Mouse (Mus musculus) kidney, postnatal 4 days (tissue): Measurements from ENCODE around the gene Vgll1.

ENCODE experiments used
- DNase-seq, 2 experiments: peaks; one replicate each; pipeline ENCODE4 v3.0.0; 2021; ENCODE audit warnings: mixed read lengths in 2 of 2

Vgll1 gene

DNA sequence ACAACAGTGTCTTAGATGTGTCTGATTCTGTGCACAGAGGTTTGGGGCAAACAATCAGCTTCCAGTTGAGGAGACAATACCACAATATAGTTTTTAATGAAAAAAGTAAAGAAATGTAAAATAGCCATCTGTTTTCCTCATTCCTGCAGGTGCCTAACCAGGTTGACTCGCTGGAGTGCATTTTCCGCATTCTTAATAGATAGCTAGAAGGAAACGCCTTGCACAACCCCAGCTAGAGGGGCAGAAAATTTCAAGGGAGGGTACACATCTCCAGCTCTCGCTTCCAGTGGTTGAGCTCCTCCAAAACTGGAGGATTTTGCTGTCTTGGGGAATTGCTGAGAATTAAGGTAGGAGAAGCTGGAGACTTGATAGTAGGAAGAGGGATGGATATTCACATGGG, at the start of gene Vgll1:
Vgll1 (plus strand) TSS at position 301 of the 400 bp plus-strand sequence.
- DNase-seq: no peak

DNA sequence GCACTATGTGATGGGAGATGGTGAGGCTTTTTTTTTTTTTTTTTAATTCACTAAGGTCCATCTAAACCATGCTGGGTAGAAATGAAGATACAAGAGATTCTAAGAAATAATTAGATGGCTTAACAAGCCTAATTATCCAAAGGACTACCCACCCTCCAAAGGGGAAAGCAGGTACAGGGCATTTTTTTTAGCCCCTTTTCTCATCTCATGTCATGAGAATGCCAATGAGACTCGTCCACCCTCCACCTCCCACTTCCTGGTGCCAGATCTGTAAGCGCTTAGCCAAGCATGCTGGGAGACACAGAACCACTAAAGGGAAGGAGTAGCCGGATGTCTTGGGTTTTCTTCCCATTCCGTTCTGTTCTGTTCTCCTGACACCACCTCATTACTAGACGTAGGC, 45.1 kb upstream of the Vgll1 start, which contains the start of gene Brs3:
Brs3 (plus strand) TSS at position 301 of the 400 bp plus-strand sequence.
- DNase-seq: no peak

DNA sequence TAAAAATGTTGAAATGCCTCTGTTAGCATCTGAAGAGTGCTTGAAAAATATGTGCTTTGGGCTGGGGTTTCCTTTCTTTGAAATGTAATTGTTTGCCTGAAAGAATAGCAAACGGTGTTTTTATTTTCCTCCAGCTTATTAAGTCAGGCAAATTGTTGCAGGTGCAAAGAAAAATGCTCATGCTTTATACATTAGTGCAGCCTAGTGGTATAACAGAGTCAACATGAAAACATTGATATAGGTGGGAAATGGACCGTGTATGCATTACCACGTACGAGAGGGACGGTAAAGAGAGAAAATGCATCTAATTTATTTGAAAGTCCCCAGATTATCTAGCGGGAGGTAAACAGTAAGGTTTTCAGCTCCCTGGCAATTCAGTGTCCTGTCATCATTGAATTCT, 44.0 kb upstream of the Vgll1 start:
- no peak for DNase-seq

DNA sequence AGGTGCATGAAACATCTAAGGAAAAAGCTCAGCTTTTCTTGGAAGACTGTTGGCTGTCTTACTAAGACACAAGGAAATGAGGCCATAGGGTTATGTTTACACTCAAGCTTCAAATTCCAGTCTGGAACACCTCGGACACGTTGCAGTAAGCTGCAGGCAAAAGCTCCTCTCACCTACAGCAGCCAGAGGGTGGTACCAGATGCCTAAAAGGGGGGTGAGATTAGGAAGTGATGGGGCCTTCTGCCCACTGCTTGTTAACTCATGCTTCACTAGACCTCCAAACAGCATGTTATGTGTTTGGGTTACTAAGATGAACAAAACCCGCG, 35.1 kb upstream of the Vgll1 start:
- no peak for DNase-seq

DNA sequence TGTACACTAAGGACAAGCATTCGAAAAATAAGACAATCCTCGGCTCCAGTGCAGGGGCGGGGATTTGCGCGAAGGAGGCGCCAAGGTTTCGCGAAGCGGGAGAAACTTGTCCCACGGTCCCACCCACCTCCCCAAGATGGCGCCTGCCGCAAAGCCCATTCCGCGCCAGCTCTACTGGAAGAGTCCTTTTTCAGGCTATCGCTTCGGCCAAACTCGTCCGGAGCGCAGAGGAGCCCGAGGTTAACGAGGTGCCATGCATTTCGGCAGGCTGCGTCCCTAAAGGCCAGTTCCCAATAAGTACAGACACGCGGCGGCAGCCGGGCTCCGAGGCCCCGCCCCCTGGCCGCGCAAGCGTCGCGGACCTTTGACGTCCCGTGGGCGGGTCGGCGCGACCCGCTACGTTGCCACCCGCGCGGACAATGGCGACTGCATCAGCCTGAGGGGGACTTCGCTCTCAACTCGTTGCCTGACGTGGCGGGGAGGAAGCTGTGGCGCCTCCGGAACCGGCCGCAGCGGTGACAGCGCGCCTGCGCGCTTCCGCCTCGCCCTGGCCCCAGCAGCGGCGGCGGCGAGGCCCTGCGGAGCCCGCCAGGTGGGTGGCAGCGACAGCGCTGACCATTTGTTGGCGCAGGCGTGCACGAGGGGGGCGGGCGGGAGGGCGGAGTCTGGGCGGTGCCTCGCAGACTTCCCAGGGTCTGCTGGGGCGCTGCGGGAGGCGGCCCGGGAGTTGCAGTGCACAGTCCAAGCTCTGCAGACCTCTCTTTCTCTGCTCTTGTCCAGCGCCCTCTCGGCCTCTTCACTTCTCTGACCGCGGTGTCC, 34.5 kb upstream of the Vgll1 start, which contains the start of gene Htatsf1:
Htatsf1 (plus strand) TSS at position 410 of the 819 bp plus-strand sequence.
- DNase-seq: peak; percentile 82 to 90

DNA sequence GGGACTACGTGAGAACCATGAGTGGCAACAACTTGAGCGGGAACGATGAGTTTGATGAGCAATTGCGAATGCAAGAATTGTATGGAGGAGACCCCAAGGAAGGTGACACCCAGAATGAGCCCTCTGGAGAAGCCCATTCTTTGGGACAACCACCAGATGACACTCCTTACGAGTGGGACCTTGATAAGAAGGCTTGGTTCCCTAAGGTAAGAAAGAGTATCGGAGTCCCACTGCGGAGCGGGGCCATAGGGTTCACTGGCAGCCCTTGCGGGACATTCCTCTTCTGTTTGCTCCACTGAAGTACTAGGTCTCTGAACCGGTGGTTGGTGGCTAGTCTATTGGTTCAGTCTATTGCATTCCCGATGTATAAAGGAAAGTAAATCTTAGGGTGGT, 33.9 kb upstream of the Vgll1 start:
- DNase-seq: no peak

DNA sequence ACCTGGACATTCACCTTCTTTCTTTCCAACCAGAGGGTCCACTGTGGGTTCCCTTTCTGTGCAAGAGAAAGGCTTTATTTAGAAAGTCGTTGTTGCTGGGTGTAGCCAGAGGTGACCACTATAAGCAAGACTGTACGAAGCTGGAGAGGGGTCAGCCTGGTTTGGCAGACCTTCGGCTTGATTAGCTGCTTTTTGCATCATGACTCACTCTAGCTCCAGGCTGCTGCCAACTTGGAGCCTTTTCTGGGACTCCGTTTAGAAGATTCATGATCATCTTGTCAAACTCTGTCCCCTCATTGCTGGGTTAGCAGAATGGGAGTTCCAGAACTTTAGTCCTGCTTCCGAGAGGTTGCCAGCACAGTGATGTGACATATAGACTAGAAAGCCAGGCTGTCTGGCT, 6.4 kb upstream of the Vgll1 start:
- no peak for DNase-seq

DNA sequence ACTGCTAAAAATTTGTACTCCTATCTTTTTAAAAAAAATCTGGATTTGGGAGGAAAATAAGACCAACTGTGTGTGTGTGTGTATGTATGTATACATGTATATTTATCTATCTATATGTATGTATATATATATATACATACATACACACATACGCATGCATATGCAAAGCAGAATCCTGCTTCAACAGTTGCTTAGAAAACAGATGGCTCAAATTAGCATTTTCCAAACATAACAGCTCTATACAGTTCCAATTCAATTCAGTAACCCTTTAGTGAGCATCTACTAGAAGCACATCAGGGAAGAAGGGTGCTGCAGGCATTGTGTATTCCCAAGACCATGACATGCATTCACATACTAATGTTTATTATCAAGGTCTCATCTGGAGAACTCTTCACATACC, 15.5 kb downstream of the Vgll1 start:
- no peak for DNase-seq

DNA sequence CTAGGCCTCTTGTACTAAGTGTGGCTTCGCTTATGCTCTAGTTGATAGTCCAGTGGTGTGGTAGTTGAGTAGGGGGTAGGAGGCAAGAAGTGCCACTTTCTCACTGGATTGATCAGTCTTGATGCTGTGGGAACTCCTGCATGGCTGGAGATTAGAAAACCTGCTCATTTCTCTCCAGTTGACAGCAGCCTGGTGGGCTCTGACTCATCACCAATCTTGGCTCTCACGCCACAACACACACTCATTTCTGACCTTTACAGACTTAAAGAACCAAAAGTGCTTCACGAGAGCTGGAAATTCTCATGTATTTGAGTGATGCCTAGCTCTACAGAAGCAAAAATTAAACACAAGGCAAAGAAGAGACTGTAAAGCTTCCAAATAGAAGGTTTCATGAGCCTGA, 19.1 kb downstream of the Vgll1 start:
- no peak for DNase-seq

DNA sequence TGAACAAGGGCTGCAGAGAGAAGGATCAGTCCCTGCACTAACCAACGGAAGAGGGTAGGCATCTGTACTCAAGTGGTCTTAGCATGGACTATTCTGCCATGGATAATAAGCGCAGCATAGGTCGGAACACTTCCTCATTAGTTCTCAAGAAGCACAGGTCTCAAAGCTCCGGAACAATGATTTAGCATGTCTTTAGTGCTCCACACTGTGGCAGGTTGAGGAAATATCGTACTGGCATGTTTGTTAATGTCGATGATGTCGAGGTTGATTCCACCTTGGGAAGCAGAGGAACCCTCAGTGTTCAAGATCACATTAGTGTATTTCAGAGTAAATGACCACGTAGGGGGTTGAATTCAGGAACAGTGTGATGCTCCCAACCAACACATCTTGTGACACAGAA, 30.2 kb downstream of the Vgll1 start:
- DNase-seq: no peak

DNA sequence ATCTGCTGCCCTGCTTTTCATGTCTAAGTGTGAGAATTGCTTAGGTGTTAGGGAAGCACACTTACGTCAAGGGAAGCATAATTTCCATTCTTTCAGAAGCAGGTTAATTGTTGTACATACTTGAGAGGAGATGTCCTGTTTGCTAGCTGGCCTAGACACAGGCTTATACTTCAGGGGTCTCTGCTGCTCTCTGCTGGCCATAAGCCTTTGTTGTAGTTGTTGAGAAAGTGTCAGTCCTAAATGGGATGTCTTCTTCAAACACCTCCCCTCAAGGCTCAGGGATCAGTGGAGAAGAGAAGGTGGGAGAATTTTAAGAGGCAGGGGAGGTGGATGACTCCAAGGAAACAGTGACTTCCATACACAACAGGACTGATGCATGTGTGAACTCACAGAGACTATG, 32.9 kb downstream of the Vgll1 start:
- peak; percentile 10 to 11 for DNase-seq

DNA sequence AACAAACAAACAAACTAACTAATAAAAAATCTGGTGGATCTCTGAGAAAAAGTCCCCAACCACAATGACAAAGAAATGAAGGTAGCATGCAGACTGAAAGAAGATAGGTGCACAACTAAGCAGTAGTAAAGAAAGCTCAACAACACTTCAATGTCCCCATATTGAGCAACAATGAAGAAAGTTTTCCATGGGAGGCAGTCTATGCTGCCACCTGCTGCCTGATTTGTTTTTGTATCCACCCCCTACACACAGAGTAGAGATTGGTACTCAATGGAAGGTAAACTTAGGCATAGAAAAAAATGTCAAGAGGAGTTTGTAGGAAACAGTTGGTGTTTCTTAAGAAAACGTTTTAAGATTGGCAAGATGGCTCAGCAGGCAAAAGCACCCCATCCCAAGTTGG, 42.7 kb downstream of the Vgll1 start:
- DNase-seq: peak in 1 of 2 experiments; percentile 2

DNA sequence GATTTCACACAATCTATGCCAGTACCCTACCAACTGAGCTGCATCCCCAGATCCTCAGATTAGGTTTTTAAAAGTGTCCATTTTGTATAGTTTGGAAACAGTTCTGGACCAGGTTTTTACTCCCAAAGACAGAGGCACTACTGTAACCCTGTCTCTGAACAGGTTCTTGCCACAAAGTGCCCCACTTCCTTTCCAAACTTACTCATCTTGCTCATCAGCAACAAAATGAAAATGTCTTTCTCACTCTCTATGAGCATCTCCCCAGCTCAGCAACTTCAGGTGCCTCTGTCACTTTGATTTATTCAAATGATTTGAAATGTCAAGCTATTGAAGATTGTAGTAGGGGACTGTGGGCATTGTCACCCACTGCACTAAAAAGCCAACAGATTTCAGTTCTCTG, 49.7 kb downstream of the Vgll1 start:
- no peak for DNase-seq

DNA sequence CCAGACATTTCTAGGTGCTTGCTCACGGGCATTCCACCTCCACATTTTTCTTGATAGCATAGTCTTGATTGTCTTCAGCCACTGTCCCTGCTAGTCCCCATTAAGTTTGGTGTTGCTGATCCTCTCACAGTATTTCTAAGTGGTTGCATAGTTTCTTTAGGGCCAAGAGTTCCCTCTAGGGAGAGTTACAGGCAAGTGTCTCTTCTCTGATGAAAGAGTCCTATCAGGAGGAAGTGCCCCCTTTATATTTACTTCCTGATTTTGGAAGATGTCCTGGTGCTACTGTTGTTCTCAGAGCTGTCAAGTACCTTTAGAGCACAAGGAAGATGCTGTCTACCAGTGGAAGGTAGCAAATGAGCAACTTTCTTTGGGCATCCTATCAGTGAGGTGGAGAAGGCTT, 65.6 kb downstream of the Vgll1 start:
- no peak for DNase-seq
